ENCODE assay signal across 15 mouse cellular contexts in genomic region chr4:152263089-152263488, GRCm38 (mm10). TPM values are rescaled to one million over a fixed set of nuclear protein-coding genes. Genes with fewer than 3 reads are reported as not detected.
DNase-seq lines count a peak whose midpoint lies in the region; ATAC-seq and TF ChIP-seq lines count a peak whose summit lies in the region.
"Had no signal": no experiment of that assay in that cellular context is flagged by ENCODE, and none has a peak within 500 bp of the region (broad histone marks: within the 10 kb centered on the region; RNA-seq: fewer than 3 reads in every experiment).

No protein-coding gene starts in this region.

- H3K9me3 ChIP-seq in heart, embryonic 11.5 days (replicated peaks; ENCODE audit: control insufficient read depth, low read length): no peaks in the 10 kb centered on the region
- no peaks in the 10 kb centered on the region for H3K9me3 ChIP-seq in liver, embryonic 11.5 days (ENCODE audit: control insufficient read depth, low read length)
- H3K9me3 ChIP-seq: neural tube, embryonic 13.5 days had no signal

- 0 out of 2 replicates have a peak overlapping the region, but pooled peaks have one; percentile 36 for H3K4me2 ChIP-seq in heart, embryonic 11.5 days
- peak overlapping the region; percentile 53 for H3K4me2 ChIP-seq in liver, embryonic 11.5 days
- H3K4me2 ChIP-seq: neural tube, embryonic 13.5 days had no signal

- TF ChIP-seq CTCF in lung, adult 2 months (IDR thresholded peaks at IDR 0.05; ENCODE audit: insufficient read depth, low read length): no peak

- H3K27me3 ChIP-seq in heart, embryonic 11.5 days (ENCODE audit: control insufficient read depth, insufficient read depth, low read length): no peaks in the 10 kb centered on the region
- H3K27me3 ChIP-seq in liver, embryonic 11.5 days (replicated peaks; ENCODE audit: control insufficient read depth, insufficient read depth, low read length): no peaks in the 10 kb centered on the region
- H3K27me3 ChIP-seq: neural tube, embryonic 13.5 days had no signal

- no peak overlapping the region for H3K4me3 ChIP-seq in heart, embryonic 11.5 days (ENCODE audit: low read depth, low read length)
- H3K4me3 ChIP-seq in lung, adult 2 months (replicated peaks; ENCODE audit: extremely low read depth, low read depth, low read length): no peak overlapping the region
- no peak overlapping the region for H3K4me3 ChIP-seq in liver, embryonic 11.5 days (ENCODE audit: low read depth, low read length)
- H3K4me3 ChIP-seq: neural tube, embryonic 13.5 days had no signal

- 43% methylated on average over 9 of the region's 9 CpGs for WGBS in heart, embryonic 11.5 days (ENCODE audit: insufficient replicate concordance)
- 64% methylated on average over 9 of the region's 9 CpGs for WGBS in lung, adult 2 months
- 56% methylated on average over 9 of the region's 9 CpGs for WGBS in liver, embryonic 11.5 days

- H3K4me1 ChIP-seq in heart, embryonic 11.5 days (ENCODE audit: control insufficient read depth, insufficient read depth, low read length): peaks cover 55% of the 10 kb centered on the region
- H3K4me1 ChIP-seq in lung, adult 2 months (ENCODE audit: control insufficient read depth, insufficient read depth, low read length): peaks cover 4% of the 10 kb centered on the region; the same call in 1 of the 2 replicates
- H3K4me1 ChIP-seq in liver, embryonic 11.5 days (replicated peaks; ENCODE audit: control insufficient read depth, insufficient read depth, low read length): peaks cover 30% of the 10 kb centered on the region

- intact Hi-C loops in heart, postnatal 14 days (cut with DNase I): no loop called here

- no peak for TF ChIP-seq POLR2A in lung, adult 2 months (IDR thresholded peaks at IDR 0.05; ENCODE audit: borderline replicate concordance, extremely low read depth, low read depth, low read length)

- H3K27ac ChIP-seq in heart, embryonic 11.5 days (ENCODE audit: low read depth, low read length): peak overlapping the region; percentile 88
- no peak overlapping the region for H3K27ac ChIP-seq in liver, embryonic 11.5 days (ENCODE audit: low read depth, low read length)
- H3K27ac ChIP-seq: neural tube, embryonic 13.5 days had no signal

- no peak for DNase-seq in heart, postnatal 14 days
- DNase-seq in lung, postnatal 36 days: peak; percentile 29
- no peak for DNase-seq in lung, adult 2 months
- no peak for DNase-seq in liver, embryonic 11.5 days (ENCODE audit: low spot score)
- DNase-seq in T-cell, adult 2 months (ENCODE audit: low spot score): no peak
- DNase-seq in left cerebral cortex, adult 9 months (ENCODE audit: low spot score in 2 of 2): no peak
- DNase-seq: adrenal gland, adult 2 months had no signal

- no peak for ATAC-seq in heart, embryonic 11.5 days (replicated peaks; ENCODE audit: insufficient number of reproducible peaks, low FRiP score, low TSS enrichment)
- ATAC-seq in liver, embryonic 11.5 days (replicated peaks; ENCODE audit: low FRiP score): peak; percentile 58
- ATAC-seq: midbrain, embryonic 16.5 days had no signal

- no peaks in the 10 kb centered on the region; the same call in none of the 2 replicates for H3K36me3 ChIP-seq in heart, embryonic 11.5 days (ENCODE audit: control insufficient read depth, insufficient read depth, low read length)
- H3K36me3 ChIP-seq in liver, embryonic 11.5 days (ENCODE audit: control insufficient read depth, insufficient read depth, low read length): no peaks in the 10 kb centered on the region

- H3K9ac ChIP-seq in heart, embryonic 11.5 days (ENCODE audit: low read depth, low read length): 0 out of 2 replicates have a peak overlapping the region, but pooled peaks have one; percentile 29
- no peak overlapping the region for H3K9ac ChIP-seq in liver, embryonic 11.5 days (ENCODE audit: low read depth, low read length)
- H3K9ac ChIP-seq: neural tube, embryonic 13.5 days had no signal

RNA-seq across cellular contexts. Expression of gene Gpr153, which starts 10.9 kb away (rescaled TPM):
- 7.8 and 9.0 TPM in 2 replicates for polyA plus RNA-seq in heart, embryonic 11.5 days (2014; fragmentation: Nextera tagmentation; extraction: Ambion mirVana)
- total RNA-seq in heart, postnatal 14 days (2021): 10 to 100 TPM; 19.9 to 20.6 TPM
- 40.0 and 45.6 TPM in 2 replicates for polyA plus RNA-seq in lung, adult 2 months (2012; rRNA removed)
- polyA plus RNA-seq in liver, embryonic 11.5 days (2014; fragmentation: Nextera tagmentation; extraction: Ambion mirVana): 1.9 and 2.2 TPM in 2 replicates
- total RNA-seq: granulocyte monocyte progenitor cell, adult 5-6 weeks had no signal

RNA-seq across cellular contexts. Expression of gene Hes3, which starts 28.4 kb away (rescaled TPM):
- polyA plus RNA-seq in heart, embryonic 11.5 days (2014; fragmentation: Nextera tagmentation; extraction: Ambion mirVana): not detected in 2 replicates
- total RNA-seq in heart, postnatal 14 days (2021): not detected
- 0.09 TPM in 1 of 2 replicates, not detected in the other for polyA plus RNA-seq in lung, adult 2 months (2012; rRNA removed)
- polyA plus RNA-seq in liver, embryonic 11.5 days (2014; fragmentation: Nextera tagmentation; extraction: Ambion mirVana): not detected in 2 replicates
- total RNA-seq: adrenal gland, adult 2 months; granulocyte monocyte progenitor cell, adult 5-6 weeks; layer of hippocampus, postnatal 25 days had no signal
- polyA plus RNA-seq: adrenal gland, adult 2 months; intestine, embryonic 14.5 days; limb, embryonic 11.5 days had no signal

RNA-seq across cellular contexts. Expression of gene Icmt, which starts 33.9 kb away (rescaled TPM):
- 15.9 and 22.6 TPM in 2 replicates for polyA plus RNA-seq in heart, embryonic 11.5 days (2014; fragmentation: Nextera tagmentation; extraction: Ambion mirVana)
- total RNA-seq in heart, postnatal 14 days (2021): 10 to 100 TPM; 25.9 to 27.2 TPM
- 32.2 and 36.4 TPM in 2 replicates for polyA plus RNA-seq in lung, adult 2 months (2012; rRNA removed)
- polyA plus RNA-seq in liver, embryonic 11.5 days (2014; fragmentation: Nextera tagmentation; extraction: Ambion mirVana): 20.6 and 21.1 TPM in 2 replicates

RNA-seq across cellular contexts. Expression of gene Rnf207, which starts 55.7 kb away (rescaled TPM):
- polyA plus RNA-seq in heart, embryonic 11.5 days (2014; fragmentation: Nextera tagmentation; extraction: Ambion mirVana): 27.4 and 27.5 TPM in 2 replicates
- total RNA-seq in heart, postnatal 14 days (2021): 10 to 100 TPM; 84.5 to 95.8 TPM
- 5.8 and 5.9 TPM in 2 replicates for polyA plus RNA-seq in lung, adult 2 months (2012; rRNA removed)
- 0.53 and 0.97 TPM in 2 replicates for polyA plus RNA-seq in liver, embryonic 11.5 days (2014; fragmentation: Nextera tagmentation; extraction: Ambion mirVana)
- total RNA-seq: granulocyte monocyte progenitor cell, adult 5-6 weeks had no signal
- polyA plus RNA-seq: thymus, postnatal 0 days had no signal
